1 mouse cellular context compared by ENCODE assay signal in the genomic region with DNA sequence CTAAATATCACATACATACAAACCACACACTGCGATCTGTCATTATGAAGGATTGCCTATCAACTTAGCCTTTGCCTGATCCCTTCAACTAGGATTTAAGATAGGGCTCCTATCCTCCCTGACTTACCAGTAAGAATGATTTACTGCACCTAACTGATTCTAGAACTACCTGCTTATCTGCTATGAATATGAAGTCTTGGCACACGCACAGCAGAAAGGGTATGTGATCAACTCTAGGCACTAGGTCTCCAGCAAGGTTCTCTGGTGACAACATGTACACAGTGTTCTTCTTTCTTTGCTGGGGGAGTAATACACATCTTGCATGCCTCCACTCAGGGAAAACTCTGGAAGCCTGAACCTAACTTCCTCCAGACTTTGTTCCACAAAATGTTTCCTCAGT.
TF ChIP-seq lines count a peak whose summit lies in the region.

No protein-coding gene starts in this region.

TF ChIP-seq in MEL, 35 proteins besides CTCF, POLR2A, EP300 and RAD21:
- TF ChIP-seq GABPA (IDR thresholded peaks at IDR 0.05; ENCODE audit: low read depth, low read length) (no peak), KAT2A (conservative IDR thresholded peaks at IDR 0.05; ENCODE audit: low read depth, low read length) (no peak), ZNF384 (IDR thresholded peaks at IDR 0.05; ENCODE audit: low read depth, low read length) (no peak), TAL1 (IDR thresholded peaks at IDR 0.05; ENCODE audit: low read length) (no peak), GATA1 (IDR thresholded peaks at IDR 0.05; ENCODE audit: low read depth, low read length) (peak; percentile 53; the same call in 1 of the 2 replicates), MXI1 (IDR thresholded peaks at IDR 0.05; ENCODE audit: low read depth, low read length) (no peak), POLR2AphosphoS5 (IDR thresholded peaks at IDR 0.05; ENCODE audit: borderline replicate concordance, low read depth, low read length) (no peak), MAZ (IDR thresholded peaks at IDR 0.05; ENCODE audit: low read depth, low read length) (no peak), RCOR1 (IDR thresholded peaks at IDR 0.05; ENCODE audit: low read depth, low read length) (peak; percentile 89), MEF2A (IDR thresholded peaks at IDR 0.05; ENCODE audit: extremely low read depth, insufficient replicate concordance, low read depth, low read length, poor library complexity, severe bottlenecking) (no peak)
TF ChIP-seq in MEL: peak in this region for 2.
